Mouse (Mus musculus) intestine, postnatal 0 days (tissue): ENCODE measurements around the gene Gpr132. TPM values are rescaled to one million over a fixed set of nuclear protein-coding genes. Genes with fewer than 3 reads are reported as not detected.
"Not testable (repeated sequence)": the region's sequence is repeated elsewhere in the genome, so short reads cannot be mapped to it uniquely, and the experiment has no call there.

Experiments used
- ATAC-seq: fragments of 200-750 bp; cut with Nextera tagmentation; 2 replicates; pipeline ENCODE4 v1.8.0; 2017; ENCODE audit warnings: mild to moderate bottlenecking, moderate TSS enrichment, moderate library complexity
- H3K27ac ChIP-seq: fragments of 300-500 bp; sonication (generic); 2 replicates; pipeline ENCODE4 v1.5.1; 2014; ENCODE audit warnings: mild to moderate bottlenecking, low read depth, low read length, moderate library complexity
- H3K27me3 ChIP-seq: fragments of 300-500 bp; sonication (generic); replicated peaks from 2 replicates; pipeline ENCODE4 v1.6.1; 2014; ENCODE audit warnings: low read length, mixed read lengths; ENCODE audit not compliant: control insufficient read depth, insufficient read depth
- H3K36me3 ChIP-seq: fragments of 300-500 bp; sonication (generic); 2 replicates; pipeline ENCODE4 v1.6.1; 2014; ENCODE audit warnings: mild to moderate bottlenecking, moderate library complexity; ENCODE audit not compliant: control insufficient read depth, insufficient read depth
- H3K4me1 ChIP-seq: fragments of 300-500 bp; sonication (generic); replicated peaks from 2 replicates; pipeline ENCODE4 v1.6.1; 2014; ENCODE audit warnings: antibody characterized with exemption, low read length, mixed read lengths; ENCODE audit not compliant: control insufficient read depth, insufficient read depth
- H3K4me2 ChIP-seq: fragments of 300-500 bp; sonication (generic); replicated peaks from 2 replicates; pipeline ENCODE4 v1.6.1; 2014; ENCODE audit warnings: low read depth, mild to moderate bottlenecking, moderate library complexity
- H3K4me3 ChIP-seq: fragments of 300-500 bp; sonication (generic); 2 replicates; pipeline ENCODE4 v1.5.1; 2014; ENCODE audit warnings: low read depth, low read length
- H3K9ac ChIP-seq: fragments of 300-500 bp; sonication (generic); 2 replicates; pipeline ENCODE4 v1.6.1; 2014; ENCODE audit warnings: mild to moderate bottlenecking, low read depth, low read length
- H3K9me3 ChIP-seq: fragments of 300-500 bp; sonication (generic); 2 replicates; pipeline ENCODE4 v1.6.1; 2016; ENCODE audit warnings: mixed run types; ENCODE audit not compliant: control insufficient read depth
- CTCF ChIP-seq: sonication (generic); IDR thresholded peaks from 2 replicates; pipeline ENCODE4 v1.5.1; 2016; ENCODE audit warnings: low read depth, mild to moderate bottlenecking, control low read depth, antibody characterized with exemption, moderate library complexity
- WGBS: fragments of 180-500 bp; shearing (Covaris S2); extraction: QIAGEN DNeasy Blood & Tissue Kit; methylation state at CpG from one replicate; pipeline ENCODE4 v1.1.7; 2014; 5-methylcytosine and 5-hydroxymethylcytosine counted together
- polyA plus RNA-seq: library from polyadenylated mRNA; unstranded; fragments of >200 nt; fragmentation: Nextera tagmentation; extraction: Ambion mirVana; gene quantifications from 2 replicates; pipeline ENCODE4 v1.2.1, GENCODE M21; 2015

The Gpr132 gene
- polyA plus RNA-seq, 1 experiment from 2014 or later = 0.30 TPM

- Histone ChIP-seq H3K27me3 (no peaks in the 10 kb centered on the region), H3K36me3 (peaks cover 41% of the 10 kb centered on the region), H3K9ac (no peak overlapping the region), H3K4me1 (no peaks in the 10 kb centered on the region; the same call in 1 of the 2 replicates), H3K27ac (peak overlapping the region; percentile 21; the same call in 1 of the 2 replicates), H3K4me2 (no peak overlapping the region), H3K4me3 (no peak overlapping the region), H3K9me3 (no peaks in the 10 kb centered on the region)
- ATAC-seq = no peak
- no peak for TF ChIP-seq CTCF
- 59% methylated on average over 4 of the region's 4 CpGs for whole genome bisulfite sequencing
These were observed 46.1 kb downstream of the Gpr132 start for GRCm38 (mm10) chr12:112821974-112822373.

GRCm38 (mm10) chr12:112821216-112821615 lies 46.8 kb downstream of the Gpr132 start:
- Histone ChIP-seq H3K4me1 (no peaks in the 10 kb centered on the region; the same call in 1 of the 2 replicates), H3K27me3 (no peaks in the 10 kb centered on the region), H3K27ac (peak overlapping the region; percentile 21; the same call in 1 of the 2 replicates), H3K9ac (no peak overlapping the region), H3K9me3 (no peaks in the 10 kb centered on the region), H3K4me3 (no peak overlapping the region), H3K4me2 (no peak overlapping the region), H3K36me3 (peaks cover 41% of the 10 kb centered on the region)
- WGBS = 18% methylated on average over 1 of the region's 1 CpGs
- no peak for ATAC-seq
- no peak for TF ChIP-seq CTCF

GRCm38 (mm10) chr12:112820401-112820999 lies 47.5 kb downstream of the Gpr132 start:
- TF ChIP-seq CTCF = no peak
- WGBS = 72% methylated on average over 12 of the region's 12 CpGs
- no peak overlapping the region for H3K4me3 ChIP-seq
- H3K4me1 ChIP-seq = no peaks in the 10 kb centered on the region; the same call in 1 of the 2 replicates
- no peak overlapping the region for H3K9ac ChIP-seq
- ATAC-seq = no peak
- no peaks in the 10 kb centered on the region for H3K27me3 ChIP-seq
- no peak overlapping the region for H3K4me2 ChIP-seq
- H3K36me3 ChIP-seq = peaks cover 41% of the 10 kb centered on the region
- peak overlapping the region; percentile 41; the same call in 1 of the 2 replicates for H3K27ac ChIP-seq
- no peaks in the 10 kb centered on the region for H3K9me3 ChIP-seq

- no peak overlapping the region for H3K4me2 ChIP-seq
- TF ChIP-seq CTCF = no peak
- H3K4me1 ChIP-seq = no peaks in the 10 kb centered on the region; the same call in 1 of the 2 replicates
- H3K27me3 ChIP-seq = no peaks in the 10 kb centered on the region
- H3K9ac ChIP-seq = no peak overlapping the region; the same call in 1 of the 2 replicates
- H3K27ac ChIP-seq = peak overlapping the region; percentile 41; the same call in 1 of the 2 replicates
- H3K9me3 ChIP-seq = no peaks in the 10 kb centered on the region
- H3K36me3 ChIP-seq = peaks cover 34% of the 10 kb centered on the region
- WGBS = 64% methylated on average over 8 of the region's 8 CpGs
- peak; percentile 58 for ATAC-seq
- no peak overlapping the region for H3K4me3 ChIP-seq
These were observed 48.9 kb downstream of the Gpr132 start for GRCm38 (mm10) chr12:112819057-112819662.

GRCm38 (mm10) chr12:112816866-112817265 lies 51.2 kb downstream of the Gpr132 start:
- WGBS = 78% methylated on average over 7 of the region's 7 CpGs
- H3K4me3 ChIP-seq, H3K9ac ChIP-seq, H3K27me3 ChIP-seq, H3K4me1 ChIP-seq, ATAC-seq, H3K27ac ChIP-seq, H3K4me2 ChIP-seq, H3K9me3 ChIP-seq: not testable (repeated sequence)
- H3K36me3 ChIP-seq = peaks cover 30% of the 10 kb centered on the region

GRCm38 (mm10) chr12:112816294-112816693 lies 51.7 kb downstream of the Gpr132 start:
- H3K4me3 ChIP-seq = no peak overlapping the region
- WGBS = 57% methylated on average over 4 of the region's 4 CpGs
- no peaks in the 10 kb centered on the region for H3K4me1 ChIP-seq
- H3K9ac ChIP-seq = no peak overlapping the region
- H3K27me3 ChIP-seq = no peaks in the 10 kb centered on the region
- peaks cover 24% of the 10 kb centered on the region for H3K36me3 ChIP-seq
- no peak for ATAC-seq
- no peak overlapping the region for H3K4me2 ChIP-seq
- TF ChIP-seq CTCF = peak; percentile 86
- no peak overlapping the region for H3K27ac ChIP-seq
- H3K9me3 ChIP-seq = no peaks in the 10 kb centered on the region
